Mouse (Mus musculus): Measurements from ENCODE around the gene Sult2b1. TPM values are rescaled to one million over a fixed set of nuclear protein-coding genes. Genes with fewer than 3 reads are reported as not detected.

The Sult2b1 gene
- total RNA-seq, 1 experiment: 1.6 TPM

DNA sequence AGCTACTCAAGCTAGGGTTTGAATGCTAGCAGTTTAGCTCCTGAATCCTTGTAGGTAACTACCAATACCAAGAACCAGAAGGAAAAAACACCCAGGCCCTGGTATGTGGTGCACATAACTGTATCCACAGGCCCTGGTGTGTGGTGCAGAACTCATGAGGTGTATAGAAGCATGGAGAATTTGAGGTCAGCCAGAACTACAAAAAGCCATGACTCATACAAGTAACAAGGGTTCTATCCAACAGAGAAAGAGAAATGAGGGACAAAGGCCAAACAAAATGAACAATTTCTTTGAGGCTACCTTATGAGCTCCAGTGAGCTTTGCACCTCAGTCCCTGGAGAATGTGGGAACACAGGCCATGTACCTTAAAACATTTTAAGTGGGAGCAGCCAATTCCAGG is 36.4 kb upstream of the Sult2b1 start:
- Histone ChIP-seq H3K27ac (ENCODE audit: insufficient read depth, low read depth, low read length, poor library complexity, severe bottlenecking) (no peak overlapping the region), H3K4me3 (ENCODE audit: insufficient read depth in 1 of 2, low read depth in 1 of 2, low read length in 2 of 2, poor library complexity in 1 of 2, severe bottlenecking in 1 of 2) (no peak overlapping the region), H3K9me3 (ENCODE audit: control insufficient read depth, insufficient read depth, low read depth, low read length) (no peaks in the 10 kb centered on the region), H3K36me3 (ENCODE audit: control insufficient read depth, insufficient read depth, low read length, poor library complexity, severe bottlenecking) (peaks cover 31% of the 10 kb centered on the region), H3K9ac (ENCODE audit: insufficient read depth, low read depth, low read length, poor library complexity, severe bottlenecking) (no peak overlapping the region), H3K4me1 (ENCODE audit: control insufficient read depth in 2 of 2, insufficient read depth in 2 of 2, low read length in 2 of 2, poor library complexity in 1 of 2) (peaks cover 0 to 4% of the 10 kb centered on the region in 2 experiments; a peak in 1 of 4 replicates)
- TF ChIP-seq HCFC1 (IDR thresholded peaks at IDR 0.05; ENCODE audit: borderline replicate concordance, insufficient read depth, low read length) (no peak), CHD2 (IDR thresholded peaks at IDR 0.05; ENCODE audit: low read depth, low read length) (no peak), ZNF384 (IDR thresholded peaks at IDR 0.05; ENCODE audit: low read depth, low read length) (no peak), MAFK (IDR thresholded peaks at IDR 0.05; ENCODE audit: insufficient read depth, low read depth, low read length) (no peak), ZC3H11A (IDR thresholded peaks at IDR 0.05; ENCODE audit: borderline replicate concordance, low read depth, low read length) (no peak)
- DNase-seq (ENCODE audit: low read depth, low spot score): no peak
- in situ Hi-C loops (cut with MboI; ENCODE audit: low sequenced_read_pairs in 2 of 2, unreplicated experiment in 2 of 2): no loop called here

DNA sequence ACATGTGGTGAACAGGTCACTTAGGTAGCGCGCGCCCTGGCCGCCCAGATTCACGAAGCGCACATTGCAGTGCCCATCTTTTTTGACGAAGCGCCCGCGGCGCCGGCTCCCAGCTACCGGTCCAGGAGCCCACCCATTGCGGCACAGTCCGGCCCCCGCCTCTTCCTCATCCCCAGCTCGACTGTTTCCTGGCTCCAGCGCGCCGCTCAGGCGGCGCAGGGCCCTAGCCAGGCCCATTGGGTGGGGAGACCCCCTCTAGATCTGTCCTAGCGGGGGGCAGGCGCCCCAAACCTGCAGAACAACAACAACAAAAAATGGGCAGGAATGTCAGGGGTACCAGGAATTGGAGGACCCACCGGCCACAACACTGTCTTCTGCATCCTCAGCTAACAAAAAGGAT is 35.4 kb upstream of the Sult2b1 start:
- H3K27ac ChIP-seq (ENCODE audit: insufficient read depth, low read depth, low read length, poor library complexity, severe bottlenecking): no peak overlapping the region
- no peaks in the 10 kb centered on the region for H3K9me3 ChIP-seq (ENCODE audit: control insufficient read depth, insufficient read depth, low read depth, low read length)
- peaks cover 0 to 7% of the 10 kb centered on the region in 2 experiments; a peak in 1 of 4 replicates for H3K4me1 ChIP-seq (ENCODE audit: control insufficient read depth in 2 of 2, insufficient read depth in 2 of 2, low read length in 2 of 2, poor library complexity in 1 of 2)
- H3K9ac ChIP-seq (ENCODE audit: insufficient read depth, low read depth, low read length, poor library complexity, severe bottlenecking): peak overlapping the region; percentile 2
- no peak for DNase-seq (ENCODE audit: low read depth, low spot score)
- TF ChIP-seq CHD2 (IDR thresholded peaks at IDR 0.05; ENCODE audit: low read depth, low read length): no peak
- no peak for TF ChIP-seq ZC3H11A (IDR thresholded peaks at IDR 0.05; ENCODE audit: borderline replicate concordance, low read depth, low read length)
- TF ChIP-seq MAFK (IDR thresholded peaks at IDR 0.05; ENCODE audit: insufficient read depth, low read depth, low read length): no peak
- no peak for TF ChIP-seq ZNF384 (IDR thresholded peaks at IDR 0.05; ENCODE audit: low read depth, low read length)
- TF ChIP-seq HCFC1 (IDR thresholded peaks at IDR 0.05; ENCODE audit: borderline replicate concordance, insufficient read depth, low read length): no peak
- peaks cover 21% of the 10 kb centered on the region for H3K36me3 ChIP-seq (ENCODE audit: control insufficient read depth, insufficient read depth, low read length, poor library complexity, severe bottlenecking)
- peak overlapping the region; percentile 29 to 42; a peak in 2 of 4 replicates for H3K4me3 ChIP-seq (ENCODE audit: insufficient read depth in 1 of 2, low read depth in 1 of 2, low read length in 2 of 2, poor library complexity in 1 of 2, severe bottlenecking in 1 of 2)
- in situ Hi-C loops (cut with MboI; ENCODE audit: low sequenced_read_pairs in 2 of 2, unreplicated experiment in 2 of 2): no loop called here

DNA sequence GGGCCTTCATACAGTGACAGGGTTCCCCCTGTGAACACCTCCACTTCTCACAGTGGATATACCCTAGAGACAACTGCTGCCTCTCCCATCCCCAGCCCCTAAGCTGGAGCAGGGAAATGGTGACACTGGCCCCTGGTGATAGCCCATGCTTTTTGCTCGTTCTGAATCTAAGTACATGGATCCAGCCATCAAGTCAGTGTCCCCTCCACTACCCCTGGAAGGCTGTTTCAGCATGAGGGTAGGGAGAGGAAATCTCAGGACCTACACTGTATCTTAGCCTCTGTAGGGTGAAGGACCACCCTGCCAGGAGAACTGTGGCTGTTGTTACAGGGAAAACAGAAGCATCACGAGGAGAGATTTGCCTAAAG is 31.5 kb upstream of the Sult2b1 start:
- no peak for DNase-seq (ENCODE audit: low read depth, low spot score)
- Histone ChIP-seq H3K4me3 (ENCODE audit: insufficient read depth in 1 of 2, low read depth in 1 of 2, low read length in 2 of 2, poor library complexity in 1 of 2, severe bottlenecking in 1 of 2) (no peak overlapping the region), H3K9me3 (ENCODE audit: control insufficient read depth, insufficient read depth, low read depth, low read length) (no peaks in the 10 kb centered on the region)

DNA sequence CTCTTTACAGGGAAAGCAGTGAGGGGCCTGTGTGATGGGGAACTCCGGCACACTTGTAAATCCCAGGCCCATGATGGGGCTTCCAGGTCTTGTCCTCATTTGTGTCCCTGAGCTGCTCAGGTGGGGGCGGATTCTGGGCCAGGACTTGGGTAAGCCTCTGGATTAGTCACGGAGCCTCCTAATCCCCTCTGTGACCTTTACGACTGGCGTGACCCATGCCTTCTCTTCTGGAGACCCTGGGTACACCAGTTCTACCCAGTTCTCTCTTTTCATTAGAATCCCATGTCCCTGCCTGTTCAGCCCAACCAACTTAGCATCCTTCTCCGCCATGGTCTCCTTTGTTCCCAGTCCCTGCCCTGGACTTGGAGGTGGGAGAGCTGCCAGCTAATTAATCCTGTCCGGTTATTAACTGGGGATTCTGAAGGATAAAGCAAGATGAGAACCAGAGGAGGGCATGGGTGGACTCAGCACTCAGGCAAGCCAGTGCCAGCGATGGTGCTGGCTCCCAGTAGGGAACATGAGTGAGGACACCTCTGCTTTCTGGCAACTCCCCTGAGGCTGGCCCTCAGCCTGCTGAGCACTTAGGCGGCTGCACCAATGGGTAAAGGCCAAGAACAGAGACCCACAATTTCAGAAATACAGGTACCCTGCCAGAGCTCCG is 31.0 kb upstream of the Sult2b1 start:
- H3K27ac ChIP-seq (ENCODE audit: insufficient read depth, low read depth, low read length, poor library complexity, severe bottlenecking): no peak overlapping the region

More for the DNA sequence above, 31.5 kb upstream of the Sult2b1 start:
- Histone ChIP-seq H3K36me3 (ENCODE audit: control insufficient read depth, insufficient read depth, low read length, poor library complexity, severe bottlenecking) (peaks cover 18% of the 10 kb centered on the region), H3K4me1 (ENCODE audit: control insufficient read depth in 2 of 2, insufficient read depth in 2 of 2, low read length in 2 of 2, poor library complexity in 1 of 2) (peaks cover 2 to 10% of the 10 kb centered on the region in 2 experiments; a peak in 1 of 4 replicates), H3K27ac (ENCODE audit: insufficient read depth, low read depth, low read length, poor library complexity, severe bottlenecking) (no peak overlapping the region), H3K9ac (ENCODE audit: insufficient read depth, low read depth, low read length, poor library complexity, severe bottlenecking) (no peak overlapping the region)
- no peak for TF ChIP-seq ZNF384 (IDR thresholded peaks at IDR 0.05; ENCODE audit: low read depth, low read length)
- TF ChIP-seq CHD2 (IDR thresholded peaks at IDR 0.05; ENCODE audit: low read depth, low read length): no peak
- TF ChIP-seq MAFK (IDR thresholded peaks at IDR 0.05; ENCODE audit: insufficient read depth, low read depth, low read length): no peak
- in situ Hi-C loops (cut with MboI; ENCODE audit: low sequenced_read_pairs in 2 of 2, unreplicated experiment in 2 of 2): no loop called here

More for the DNA sequence above, 31.0 kb upstream of the Sult2b1 start:
- no peak overlapping the region for H3K4me3 ChIP-seq (ENCODE audit: insufficient read depth in 1 of 2, low read depth in 1 of 2, low read length in 2 of 2, poor library complexity in 1 of 2, severe bottlenecking in 1 of 2)
- peaks cover 2 to 10% of the 10 kb centered on the region in 2 experiments; a peak in 1 of 4 replicates for H3K4me1 ChIP-seq (ENCODE audit: control insufficient read depth in 2 of 2, insufficient read depth in 2 of 2, low read length in 2 of 2, poor library complexity in 1 of 2)
- no peaks in the 10 kb centered on the region for H3K9me3 ChIP-seq (ENCODE audit: control insufficient read depth, insufficient read depth, low read depth, low read length)
- DNase-seq (ENCODE audit: low read depth, low spot score): no peak
- peaks cover 23% of the 10 kb centered on the region for H3K36me3 ChIP-seq (ENCODE audit: control insufficient read depth, insufficient read depth, low read length, poor library complexity, severe bottlenecking)
- H3K9ac ChIP-seq (ENCODE audit: insufficient read depth, low read depth, low read length, poor library complexity, severe bottlenecking): peak overlapping the region; percentile 13; the same call in 1 of the 2 replicates
- in situ Hi-C loops (cut with MboI; ENCODE audit: low sequenced_read_pairs in 2 of 2, unreplicated experiment in 2 of 2): no loop called here
- no peak for TF ChIP-seq MAFK (IDR thresholded peaks at IDR 0.05; ENCODE audit: insufficient read depth, low read depth, low read length)
- no peak for TF ChIP-seq ZC3H11A (IDR thresholded peaks at IDR 0.05; ENCODE audit: borderline replicate concordance, low read depth, low read length)
- TF ChIP-seq ZNF384 (IDR thresholded peaks at IDR 0.05; ENCODE audit: low read depth, low read length): no peak
- TF ChIP-seq HCFC1 (IDR thresholded peaks at IDR 0.05; ENCODE audit: borderline replicate concordance, insufficient read depth, low read length): no peak
- no peak for TF ChIP-seq CHD2 (IDR thresholded peaks at IDR 0.05; ENCODE audit: low read depth, low read length)

Data from ES-E14 (cell line).